In genomic region chr4:44092359-44092758, GRCm38 (mm10) we compare ENCODE assay signal across 21 mouse cellular contexts. TPM values are rescaled to one million over a fixed set of nuclear protein-coding genes. Genes with fewer than 3 reads are reported as not detected.
DNase-seq lines count a peak whose midpoint lies in the region; ATAC-seq and TF ChIP-seq lines count a peak whose summit lies in the region.
"Had no signal": no experiment of that assay in that cellular context is flagged by ENCODE, and none has a peak within 500 bp of the region (broad histone marks: within the 10 kb centered on the region; RNA-seq: fewer than 3 reads in every experiment).

No protein-coding gene starts in this region.

- no peaks in the 10 kb centered on the region for H3K27me3 ChIP-seq in heart, embryonic 16.5 days (ENCODE audit: control insufficient read depth, insufficient read depth, low read length)
- H3K27me3 ChIP-seq in liver, postnatal 0 days (ENCODE audit: insufficient read depth, low read length): no peaks in the 10 kb centered on the region
- H3K27me3 ChIP-seq: heart, embryonic 15.5 days; hindbrain, embryonic 13.5 days; limb, embryonic 15.5 days; stomach, embryonic 15.5 days had no signal

- TF ChIP-seq EP300 in liver, postnatal 0 days (IDR thresholded peaks at IDR 0.05; ENCODE audit: low read depth): no peak

- no peaks in the 10 kb centered on the region for H3K4me1 ChIP-seq in heart, embryonic 16.5 days (ENCODE audit: control insufficient read depth, insufficient read depth, low read length)
- H3K4me1 ChIP-seq in lung, adult 2 months (ENCODE audit: control insufficient read depth, insufficient read depth, low read length): no peaks in the 10 kb centered on the region
- H3K4me1 ChIP-seq in liver, postnatal 0 days (ENCODE audit: insufficient read depth): peaks cover 4% of the 10 kb centered on the region; the same call in 1 of the 2 replicates
- H3K4me1 ChIP-seq: heart, embryonic 15.5 days; hindbrain, embryonic 13.5 days; limb, embryonic 15.5 days; stomach, embryonic 15.5 days had no signal

- intact Hi-C loops in heart, postnatal 36 days (cut with DNase I): no loop called here

- peak; percentile 18; the same call in 1 of the 2 replicates for ATAC-seq in heart, embryonic 16.5 days (replicated peaks; ENCODE audit: extremely low read depth, insufficient read depth, low FRiP score)
- peak; percentile 19; the same call in 1 of the 2 replicates for ATAC-seq in liver, postnatal 0 days
- ATAC-seq: CD4-positive, CD25-positive, alpha-beta regulatory T cell, adult 4 months; forebrain, embryonic 14.5 days had no signal

- no peak for TF ChIP-seq CTCF in lung, adult 2 months (IDR thresholded peaks at IDR 0.05; ENCODE audit: insufficient read depth, low read length)
- TF ChIP-seq CTCF in liver, postnatal 0 days (IDR thresholded peaks at IDR 0.05; ENCODE audit: low read depth): no peak

- no peak for TF ChIP-seq POLR2A in lung, adult 2 months (IDR thresholded peaks at IDR 0.05; ENCODE audit: borderline replicate concordance, extremely low read depth, low read depth, low read length)

- H3K36me3 ChIP-seq in heart, embryonic 16.5 days (ENCODE audit: control insufficient read depth, insufficient read depth): no peaks in the 10 kb centered on the region
- H3K36me3 ChIP-seq in liver, postnatal 0 days (replicated peaks; ENCODE audit: insufficient read depth, low read length): no peaks in the 10 kb centered on the region
- H3K36me3 ChIP-seq: embryonic facial prominence, embryonic 10.5 days; heart, embryonic 15.5 days; hindbrain, embryonic 13.5 days; limb, embryonic 15.5 days; stomach, embryonic 15.5 days had no signal

- no peak overlapping the region for H3K27ac ChIP-seq in heart, embryonic 16.5 days (ENCODE audit: low read length)
- H3K27ac ChIP-seq in liver, postnatal 0 days (ENCODE audit: low read depth): no peak overlapping the region
- H3K27ac ChIP-seq: embryonic facial prominence, embryonic 10.5 days; heart, embryonic 15.5 days; hindbrain, embryonic 13.5 days; layer of hippocampus, adult 2 months; limb, embryonic 15.5 days; stomach, embryonic 15.5 days had no signal

- WGBS in heart, embryonic 16.5 days: 52% methylated on average over 11 of the region's 11 CpGs
- 58% methylated on average over 11 of the region's 11 CpGs for WGBS in lung, adult 2 months
- WGBS in liver, postnatal 0 days (ENCODE audit: insufficient replicate concordance): 55% methylated on average over 11 of the region's 11 CpGs

- no peak for DNase-seq in heart, postnatal 36 days
- DNase-seq in lung, postnatal 10 days: peak; percentile 40
- no peak for DNase-seq in lung, adult 2 months
- peak; percentile 77 for DNase-seq in liver
- DNase-seq in liver, postnatal 0 days: no peak
- DNase-seq in cerebellum, adult 9-10 months: no peak
- DNase-seq in cerebellum, adult 8-10 months: no peak
- DNase-seq: gastrocnemius, postnatal 10 days; heart, adult 18-20 months; lung, postnatal 36 days; retina, postnatal 1 day had no signal

- H3K4me3 ChIP-seq in heart, embryonic 16.5 days (ENCODE audit: low read length): no peak overlapping the region
- no peak overlapping the region for H3K4me3 ChIP-seq in lung, adult 2 months (replicated peaks; ENCODE audit: extremely low read depth, low read depth, low read length)
- no peak overlapping the region for H3K4me3 ChIP-seq in liver, postnatal 0 days (ENCODE audit: low read depth, low read length)
- H3K4me3 ChIP-seq: embryonic facial prominence, embryonic 10.5 days; heart, embryonic 15.5 days; hindbrain, embryonic 13.5 days; layer of hippocampus, adult 2 months; limb, embryonic 15.5 days; stomach, embryonic 15.5 days had no signal

- no peak overlapping the region for H3K9ac ChIP-seq in heart, embryonic 16.5 days (ENCODE audit: low read length)
- no peak overlapping the region for H3K9ac ChIP-seq in liver, postnatal 0 days (replicated peaks)
- H3K9ac ChIP-seq: heart, embryonic 15.5 days; hindbrain, embryonic 13.5 days; limb, embryonic 15.5 days; stomach, embryonic 15.5 days had no signal

- no peaks in the 10 kb centered on the region for H3K9me3 ChIP-seq in heart, embryonic 16.5 days (replicated peaks; ENCODE audit: control insufficient read depth, low read length)
- H3K9me3 ChIP-seq in liver, postnatal 0 days (ENCODE audit: low read length): no peaks in the 10 kb centered on the region
- H3K9me3 ChIP-seq: embryonic facial prominence, embryonic 10.5 days; heart, embryonic 15.5 days; hindbrain, embryonic 13.5 days; limb, embryonic 15.5 days; stomach, embryonic 15.5 days had no signal

- no peak overlapping the region for H3K4me2 ChIP-seq in heart, embryonic 16.5 days (ENCODE audit: low read depth, low read length)
- H3K4me2 ChIP-seq in liver, postnatal 0 days (ENCODE audit: low read depth, low read length): 0 out of 2 replicates have a peak overlapping the region, but pooled peaks have one; percentile 2
- H3K4me2 ChIP-seq: heart, embryonic 15.5 days; hindbrain, embryonic 13.5 days; limb, embryonic 15.5 days; midbrain, embryonic 11.5 days; stomach, embryonic 15.5 days had no signal

RNA-seq across cellular contexts. Expression of gene Gne, which starts 8.4 kb away (rescaled TPM):
- 38.3 and 40.8 TPM in 2 replicates for polyA plus RNA-seq in heart, embryonic 16.5 days (2015; fragmentation: Nextera tagmentation; extraction: Ambion mirVana)
- total RNA-seq in heart, postnatal 36 days (2021): 10 to 100 TPM; 23.1 to 28.6 TPM
- 23.9 and 31.4 TPM in 2 replicates for polyA plus RNA-seq in lung, adult 2 months (2012; rRNA removed)
- polyA plus RNA-seq in liver, postnatal 0 days (2015; fragmentation: Nextera tagmentation; extraction: Ambion mirVana): 47.5 and 49.5 TPM in 2 replicates

Comparison
In these comparisons a context has a peak if more than half of its experiments do, and no peak if none do; other contexts are left out.
1. DNase-seq: peak in lung, postnatal 10 days (single experiment) and liver (single experiment); none in heart, postnatal 36 days (0 of 2), lung, adult 2 months (single experiment), liver, postnatal 0 days (single experiment), cerebellum, adult 9-10 months (single experiment) and cerebellum, adult 8-10 months (single experiment).